Mouse (Mus musculus) heart, adult 2 months (tissue): ENCODE results near the gene Hba-a2.

ENCODE experiments used
- CTCF ChIP-seq: fragments of 200-600 bp; IDR thresholded peaks from 2 replicates; pipeline ENCODE4 v1.8.1; 2022; ENCODE audit warnings: antibody characterized with exemption, mild to moderate bottlenecking, moderate library complexity
- EP300 ChIP-seq: fragments of 200-500 bp; IDR thresholded peaks from 2 replicates; pipeline ENCODE4 v1.6.1; 2011; ENCODE audit warnings: low read depth, low read length, control low read depth; ENCODE audit not compliant: insufficient read depth

DNA sequence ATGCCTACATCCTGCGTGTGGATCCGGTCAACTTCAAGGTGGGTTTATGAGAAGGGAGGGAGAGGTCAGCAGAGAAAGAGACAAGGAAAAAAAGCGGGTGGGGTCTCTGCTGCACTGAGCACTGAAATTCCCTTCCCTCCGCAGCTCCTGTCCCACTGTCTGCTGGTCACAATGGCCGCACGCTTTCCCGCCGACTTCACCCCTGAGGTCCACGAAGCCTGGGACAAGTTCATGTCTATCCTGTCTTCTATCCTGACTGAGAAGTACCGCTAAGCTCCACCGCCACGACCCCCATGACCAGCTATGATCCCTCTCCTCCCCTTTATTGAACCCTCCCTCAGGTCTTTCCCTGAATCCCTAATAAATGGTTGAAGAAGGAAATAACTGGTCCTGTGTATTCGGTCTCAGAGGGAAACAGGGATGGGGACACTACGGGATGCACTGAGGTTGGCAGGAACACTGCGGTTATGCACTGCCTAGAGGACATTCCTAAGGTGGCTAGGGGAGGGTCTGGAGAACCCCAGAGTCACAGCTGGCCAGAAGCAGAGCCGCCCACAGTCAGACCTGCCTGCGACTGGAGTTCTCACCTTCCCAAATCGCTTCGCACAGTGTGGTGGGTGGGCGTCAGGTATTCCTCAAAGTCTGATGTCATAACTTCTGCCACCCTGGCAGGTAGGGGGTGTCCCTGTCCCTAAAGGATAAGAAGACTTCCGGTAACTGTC lies 18.4 kb upstream of the Hba-a2 start:
- TF ChIP-seq CTCF (no peak), EP300 (no peak)
